Mouse (Mus musculus): ENCODE results near the gene Olfr527.

DNA sequence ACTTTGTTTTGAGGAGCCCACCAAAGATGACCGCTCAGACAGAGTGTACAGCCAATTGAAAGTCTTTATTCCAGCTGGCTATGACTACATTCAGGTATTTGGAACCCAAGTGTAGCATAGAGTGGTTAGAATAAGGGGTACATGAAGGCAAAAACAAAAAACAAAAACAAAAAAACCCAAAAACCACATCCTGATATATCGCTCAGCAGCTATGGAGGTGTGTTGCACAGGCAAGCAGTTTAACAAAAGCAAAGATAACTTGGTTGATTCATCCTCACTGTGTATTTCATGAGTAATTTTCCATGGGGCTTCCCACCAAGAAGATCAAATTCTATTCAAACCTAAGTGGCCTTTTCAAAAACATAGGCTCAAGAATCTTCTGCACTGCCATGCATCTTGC lies 43.1 kb downstream of the Olfr527 start:
- TF ChIP-seq CTCF (conservative IDR thresholded peaks at IDR 0.05 in 1 of 2, IDR thresholded peaks at IDR 0.05 in 1 of 2; ENCODE audit: low read depth in 2 of 2, low read length in 2 of 2) = no peak
- TF ChIP-seq ZC3H11A (IDR thresholded peaks at IDR 0.05; ENCODE audit: low read depth, low read length) = no peak
- no peak for TF ChIP-seq NELFE (IDR thresholded peaks at IDR 0.05; ENCODE audit: low read depth, low read length)
- TF ChIP-seq RCOR1 (conservative IDR thresholded peaks at IDR 0.05; ENCODE audit: low read depth, low read length) = no peak
- TF ChIP-seq POLR2A (IDR thresholded peaks at IDR 0.05; ENCODE audit: low read depth, low read length) = no peak
- no peak for TF ChIP-seq TBP (conservative IDR thresholded peaks at IDR 0.05; ENCODE audit: low read depth, low read length)
- TF ChIP-seq MAX (IDR thresholded peaks at IDR 0.05; ENCODE audit: low read length) = no peak
- TF ChIP-seq CHD2 (IDR thresholded peaks at IDR 0.05; ENCODE audit: low read length) = no peak
